Mouse (Mus musculus) limb, embryonic 15.5 days (tissue): Measurements from ENCODE around the gene Osbp. TPM values are rescaled to one million over a fixed set of nuclear protein-coding genes. Genes with fewer than 3 reads are reported as not detected.

ENCODE experiments used
- ATAC-seq: fragments of 200-750 bp; cut with Nextera tagmentation; 2 replicates; pipeline ENCODE4 v1.8.0; 2017; ENCODE audit warnings: low read depth, moderate TSS enrichment; ENCODE audit not compliant: insufficient number of reproducible peaks, low FRiP score, low TSS enrichment
- H3K27ac ChIP-seq: fragments of 300-500 bp; sonication (generic); 2 replicates; pipeline ENCODE4 v1.5.1; 2015; ENCODE audit warnings: moderate library complexity, mild to moderate bottlenecking, inconsistent platforms
- H3K27me3 ChIP-seq: fragments of 300-500 bp; sonication (generic); 2 replicates; pipeline ENCODE4 v1.6.1; 2015; ENCODE audit warnings: inconsistent platforms
- H3K36me3 ChIP-seq: fragments of 300-500 bp; sonication (generic); 2 replicates; pipeline ENCODE4 v1.6.1; 2015; ENCODE audit warnings: inconsistent platforms
- H3K4me1 ChIP-seq: fragments of 300-500 bp; sonication (generic); 2 replicates; pipeline ENCODE4 v1.6.1; 2015; ENCODE audit warnings: inconsistent platforms
- H3K4me2 ChIP-seq: fragments of 300-500 bp; sonication (generic); 2 replicates; pipeline ENCODE4 v1.6.1; 2015; ENCODE audit warnings: mild to moderate bottlenecking, inconsistent platforms
- H3K4me3 ChIP-seq: fragments of 300-500 bp; sonication (generic); 2 replicates; pipeline ENCODE4 v1.5.1; 2015; ENCODE audit warnings: mild to moderate bottlenecking, inconsistent platforms
- H3K9ac ChIP-seq: fragments of 300-500 bp; sonication (generic); 2 replicates; pipeline ENCODE4 v1.6.1; 2015; ENCODE audit warnings: inconsistent platforms
- H3K9me3 ChIP-seq: fragments of 300-500 bp; sonication (generic); 2 replicates; pipeline ENCODE4 v1.6.1; 2016; ENCODE audit warnings: inconsistent platforms
- WGBS: fragments of 180-500 bp; shearing (Covaris S2); methylation state at CpG from one replicate; pipeline ENCODE4 v1.1.7; 2015; 5-methylcytosine and 5-hydroxymethylcytosine counted together
- polyA plus RNA-seq: library from polyadenylated mRNA; unstranded; fragments of >200 nt; fragmentation: Nextera tagmentation; extraction: Ambion mirVana; gene quantifications from 2 replicates; pipeline ENCODE4 v1.2.1, GENCODE M21; 2015

The Osbp gene
- polyA plus RNA-seq, 1 experiment from 2014 or later = 5.6 TPM

- peak overlapping the region; percentile 60 for H3K4me2 ChIP-seq
- H3K27me3 ChIP-seq = no peaks in the 10 kb centered on the region
- H3K27ac ChIP-seq = no peak overlapping the region
- H3K4me3 ChIP-seq = peak overlapping the region; percentile 65
- no peak overlapping the region for H3K9ac ChIP-seq
- ATAC-seq = no peak
- H3K4me1 ChIP-seq = peaks cover 19% of the 10 kb centered on the region; the same call in 1 of the 2 replicates
- H3K9me3 ChIP-seq = no peaks in the 10 kb centered on the region
- WGBS = 13% methylated on average over 17 of the region's 17 CpGs
- no peaks in the 10 kb centered on the region for H3K36me3 ChIP-seq
Measured at GRCm38 (mm10) chr19:12007105-12007931, 41.6 kb downstream of the Osbp start.

GRCm38 (mm10) chr19:12008410-12009380 lies 43.0 kb downstream of the Osbp start:
- H3K27me3 ChIP-seq = no peaks in the 10 kb centered on the region
- 19% methylated on average over 17 of the region's 17 CpGs for WGBS
- H3K4me1 ChIP-seq = peaks cover 19% of the 10 kb centered on the region; the same call in 1 of the 2 replicates
- H3K4me2 ChIP-seq = no peak overlapping the region; the same call in 1 of the 2 replicates
- no peak overlapping the region for H3K4me3 ChIP-seq
- H3K36me3 ChIP-seq = no peaks in the 10 kb centered on the region
- no peak overlapping the region for H3K9ac ChIP-seq
- H3K27ac ChIP-seq = peak overlapping the region; percentile 43; the same call in 1 of the 2 replicates
- no peak for ATAC-seq
- no peaks in the 10 kb centered on the region for H3K9me3 ChIP-seq

- H3K36me3 ChIP-seq = no peaks in the 10 kb centered on the region
- WGBS = under 1% methylated on average over 24 of the region's 24 CpGs
- H3K9ac ChIP-seq = peak overlapping the region; percentile 52
- peak; percentile 12; the same call in 1 of the 2 replicates for ATAC-seq
- H3K4me2 ChIP-seq = peak overlapping the region; percentile 64
- H3K27me3 ChIP-seq = no peaks in the 10 kb centered on the region
- peak overlapping the region; percentile 91 for H3K27ac ChIP-seq
- H3K9me3 ChIP-seq = no peaks in the 10 kb centered on the region
- H3K4me3 ChIP-seq = peak overlapping the region; percentile 54
- peaks cover 19% of the 10 kb centered on the region; the same call in 1 of the 2 replicates for H3K4me1 ChIP-seq
Measured at GRCm38 (mm10) chr19:12009501-12010280, 44.0 kb downstream of the Osbp start.

DNA sequence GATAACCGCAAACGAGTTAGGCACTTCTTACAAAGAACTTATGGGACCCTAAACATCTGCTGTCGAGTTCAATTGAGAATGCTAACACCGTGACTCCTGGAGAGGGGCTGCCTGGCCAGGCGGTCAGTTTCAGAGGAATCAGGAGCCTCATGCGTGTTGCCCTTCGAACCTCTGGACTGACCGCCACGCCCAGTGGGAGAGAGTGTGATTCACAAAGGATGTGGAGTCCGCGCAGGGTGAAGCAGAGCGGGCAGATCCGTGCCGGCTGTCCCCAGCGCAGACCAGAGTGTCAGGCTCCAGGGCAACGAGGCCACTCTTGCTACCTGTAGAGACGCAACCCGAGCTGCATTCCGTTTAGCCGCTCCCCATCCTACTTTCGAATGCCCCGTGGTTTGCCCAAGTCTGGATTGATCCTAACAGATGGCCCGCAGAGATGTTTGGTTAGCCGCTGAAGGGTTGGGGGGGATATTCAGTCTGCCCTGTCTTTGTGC lies 44.6 kb downstream of the Osbp start:
- ATAC-seq = no peak
- WGBS = under 1% methylated on average over 24 of the region's 24 CpGs
- peak overlapping the region; percentile 52 for H3K9ac ChIP-seq

GRCm38 (mm10) chr19:12010916-12011559 lies 45.3 kb downstream of the Osbp start:
- Histone ChIP-seq H3K9me3 (no peaks in the 10 kb centered on the region), H3K4me1 (peaks cover 19% of the 10 kb centered on the region; the same call in 1 of the 2 replicates), H3K4me2 (peak overlapping the region; percentile 64), H3K27ac (peak overlapping the region; percentile 91), H3K36me3 (no peaks in the 10 kb centered on the region), H3K27me3 (no peaks in the 10 kb centered on the region), H3K4me3 (peak overlapping the region; percentile 54), H3K9ac (peak overlapping the region; percentile 52)
- ATAC-seq = peak; percentile 35; the same call in 1 of the 2 replicates
- WGBS = under 1% methylated on average over 26 of the region's 26 CpGs

More for the DNA sequence above, 44.6 kb downstream of the Osbp start:
- peak overlapping the region; percentile 64 for H3K4me2 ChIP-seq
- H3K4me1 ChIP-seq = peaks cover 19% of the 10 kb centered on the region; the same call in 1 of the 2 replicates
- no peaks in the 10 kb centered on the region for H3K27me3 ChIP-seq
- peak overlapping the region; percentile 54 for H3K4me3 ChIP-seq
- no peaks in the 10 kb centered on the region for H3K9me3 ChIP-seq
- no peaks in the 10 kb centered on the region for H3K36me3 ChIP-seq
- H3K27ac ChIP-seq = peak overlapping the region; percentile 91

DNA sequence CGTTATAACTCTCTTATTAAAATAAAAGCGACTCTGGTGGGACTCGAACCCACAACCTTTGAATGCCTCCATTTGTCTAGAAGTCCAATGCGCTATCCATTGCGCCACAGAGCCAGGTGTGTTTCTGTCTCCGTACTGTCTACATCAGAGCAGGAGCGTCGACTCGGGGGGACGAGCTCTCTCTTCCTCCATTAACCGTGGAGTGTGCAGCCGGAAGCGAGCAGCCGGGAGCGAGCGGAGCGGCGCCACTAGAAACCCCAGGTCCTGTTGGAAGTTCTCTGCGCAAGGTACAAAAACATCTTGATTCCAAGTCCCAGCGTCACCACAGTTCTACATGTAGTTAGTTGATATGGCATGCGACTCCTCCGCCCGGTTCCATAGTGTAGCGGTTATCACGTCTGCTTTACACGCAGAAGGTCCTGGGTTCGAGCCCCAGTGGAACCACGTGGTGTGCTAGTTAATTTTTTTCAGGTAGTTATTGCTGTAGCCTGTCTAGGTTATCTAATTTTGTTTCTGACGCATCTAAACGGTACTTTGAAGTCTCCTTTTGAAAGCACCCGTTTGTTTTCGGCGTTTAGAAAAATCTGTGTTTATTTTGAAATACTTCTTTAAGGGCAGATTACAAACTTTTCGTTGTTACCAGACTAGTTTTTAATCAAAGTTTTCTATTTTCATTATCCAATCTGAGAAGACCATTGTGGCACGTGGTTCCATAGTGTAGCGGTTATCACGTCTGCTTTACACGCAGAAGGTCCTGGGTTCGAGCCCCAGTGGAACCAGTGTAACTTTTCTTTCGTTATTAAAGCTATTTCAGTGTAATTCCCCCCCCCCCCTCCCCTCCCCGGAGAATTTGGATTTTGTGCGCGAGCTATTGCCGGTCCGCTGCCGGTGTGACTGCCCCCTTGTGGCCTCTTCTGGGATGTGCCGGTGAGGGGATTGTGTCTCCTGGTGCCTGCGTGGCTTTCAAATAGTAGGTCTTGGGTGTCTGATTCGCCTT lies 46.1 kb downstream of the Osbp start:
- 0 out of 2 replicates have a peak overlapping the region, but pooled peaks have one; percentile 4 for H3K9ac ChIP-seq

DNA sequence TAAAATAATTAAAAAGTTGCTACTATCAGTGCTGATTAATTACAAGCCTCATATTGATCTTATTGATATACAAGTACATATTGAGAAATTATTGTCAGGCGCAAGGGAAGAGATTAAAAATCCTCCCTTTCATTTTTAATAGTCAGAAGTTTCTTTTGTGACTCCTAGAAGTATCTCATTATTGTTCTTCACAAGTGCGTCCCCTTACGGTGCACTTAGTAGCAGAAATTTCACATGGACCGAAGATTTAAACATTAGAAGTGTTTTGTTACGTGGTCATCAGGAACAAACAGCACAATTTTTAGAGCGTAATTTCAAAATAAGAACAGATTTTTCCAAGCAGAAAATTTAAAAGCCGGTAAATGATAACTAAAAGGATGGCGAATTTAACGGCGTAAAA lies 46.9 kb downstream of the Osbp start:
- WGBS = under 1% methylated on average over 10 of the region's 10 CpGs
- no peaks in the 10 kb centered on the region for H3K27me3 ChIP-seq
- no peak overlapping the region for H3K27ac ChIP-seq

More for the DNA sequence above, 46.1 kb downstream of the Osbp start:
- Histone ChIP-seq H3K9me3 (no peaks in the 10 kb centered on the region), H3K27me3 (no peaks in the 10 kb centered on the region), H3K27ac (peak overlapping the region; percentile 91), H3K4me3 (peak overlapping the region; percentile 54), H3K4me2 (peak overlapping the region; percentile 64), H3K36me3 (no peaks in the 10 kb centered on the region), H3K4me1 (peaks cover 14% of the 10 kb centered on the region; the same call in 1 of the 2 replicates)
- ATAC-seq = peak; percentile 90
- under 1% methylated on average over 48 of the region's 49 CpGs for WGBS

GRCm38 (mm10) chr19:12013228-12013627 lies 47.5 kb downstream of the Osbp start:
- ATAC-seq = no peak
- H3K27me3 ChIP-seq = no peaks in the 10 kb centered on the region
- 0% methylated on average over 9 of the region's 12 CpGs for WGBS

More for the DNA sequence above, 46.9 kb downstream of the Osbp start:
- peak overlapping the region; percentile 54 for H3K4me3 ChIP-seq
- peak overlapping the region; percentile 64 for H3K4me2 ChIP-seq
- H3K4me1 ChIP-seq = peaks cover 7% of the 10 kb centered on the region; the same call in 1 of the 2 replicates
- H3K9ac ChIP-seq = peak overlapping the region; percentile 0; the same call in 1 of the 2 replicates
- H3K9me3 ChIP-seq = no peaks in the 10 kb centered on the region
- no peak for ATAC-seq
- no peaks in the 10 kb centered on the region for H3K36me3 ChIP-seq

DNA sequence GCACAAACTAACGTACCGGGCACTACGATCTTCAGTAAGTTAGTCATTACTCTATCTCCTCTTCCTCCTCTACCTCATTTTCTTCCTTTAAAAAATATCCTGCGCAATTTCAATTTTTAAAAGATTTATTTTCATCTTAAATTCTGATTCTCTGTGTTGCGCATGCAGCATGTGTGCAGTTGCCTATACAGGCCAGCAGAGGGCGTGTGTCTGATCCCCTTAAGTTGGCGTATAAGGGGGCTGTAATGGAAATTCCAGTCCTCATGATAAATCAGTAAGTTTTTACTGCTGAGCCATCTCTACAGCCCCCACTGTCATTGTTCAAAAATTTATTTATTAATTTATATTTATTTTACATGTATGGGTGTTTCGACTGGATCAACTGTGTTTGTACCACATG lies 50.0 kb downstream of the Osbp start:
- H3K4me3 ChIP-seq = no peak overlapping the region
- ATAC-seq = no peak
- H3K9me3 ChIP-seq = no peaks in the 10 kb centered on the region
- no peaks in the 10 kb centered on the region for H3K27me3 ChIP-seq
- H3K36me3 ChIP-seq = no peaks in the 10 kb centered on the region
- H3K4me1 ChIP-seq = no peaks in the 10 kb centered on the region
- no peak overlapping the region for H3K9ac ChIP-seq
- WGBS = 66% methylated on average over 8 of the region's 8 CpGs
- no peak overlapping the region for H3K4me2 ChIP-seq
- H3K27ac ChIP-seq = no peak overlapping the region

More at GRCm38 (mm10) chr19:12013228-12013627, 47.5 kb downstream of the Osbp start:
- peak overlapping the region; percentile 0; the same call in 1 of the 2 replicates for H3K9ac ChIP-seq
- H3K4me1 ChIP-seq = 0 out of 2 replicates have a peak, but pooled peaks cover 3% of the 10 kb centered on the region
- no peak overlapping the region for H3K27ac ChIP-seq
- H3K9me3 ChIP-seq = no peaks in the 10 kb centered on the region
- peak overlapping the region; percentile 64 for H3K4me2 ChIP-seq
- H3K36me3 ChIP-seq = no peaks in the 10 kb centered on the region
- H3K4me3 ChIP-seq = peak overlapping the region; percentile 54
